Mouse (Mus musculus): Measurements from ENCODE around the gene Ssty2. TPM values are rescaled to one million over a fixed set of nuclear protein-coding genes. Genes with fewer than 3 reads are reported as not detected.

Gene Ssty2
- not detected in 2 replicates for polyA plus RNA-seq (2015; fragmentation: Nextera tagmentation; extraction: Ambion mirVana)

DNA sequence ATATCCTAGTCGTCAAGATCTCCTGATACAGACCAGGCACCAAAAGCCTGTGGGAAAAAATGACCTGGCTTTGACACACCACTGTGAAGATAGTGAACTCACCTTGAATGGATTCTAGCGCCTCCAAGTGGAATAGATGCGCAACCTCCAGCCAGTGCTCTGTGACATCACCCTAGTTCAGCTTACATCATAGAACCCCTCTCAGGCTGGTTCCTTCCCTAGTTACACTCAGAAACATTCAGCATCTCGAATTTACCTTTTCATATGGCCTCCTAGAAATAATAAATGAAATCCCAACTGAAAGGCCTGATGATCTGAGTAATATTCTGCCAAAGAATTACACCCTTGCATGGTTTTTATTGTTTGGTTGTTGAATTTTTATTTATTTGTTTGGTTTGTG is at the start of gene Ssty2:
Ssty2 (minus strand) TSS at position 101 of the 400 bp plus-strand sequence.

